Mouse (Mus musculus) liver (tissue): Measurements from ENCODE around the gene Tpgs1.
A peak's percentile ranks its signal among the peaks of the same experiment; 100 is the strongest.
"Not testable (repeated sequence)": the region's sequence is repeated elsewhere in the genome, so short reads cannot be mapped to it uniquely, and the experiment has no call there.

Experiments
- DNase-seq: peaks from one replicate; pipeline ENCODE4 v3.0.0-alpha.2; 2020; ENCODE audit warnings: mixed read lengths

Gene Tpgs1

DNA sequence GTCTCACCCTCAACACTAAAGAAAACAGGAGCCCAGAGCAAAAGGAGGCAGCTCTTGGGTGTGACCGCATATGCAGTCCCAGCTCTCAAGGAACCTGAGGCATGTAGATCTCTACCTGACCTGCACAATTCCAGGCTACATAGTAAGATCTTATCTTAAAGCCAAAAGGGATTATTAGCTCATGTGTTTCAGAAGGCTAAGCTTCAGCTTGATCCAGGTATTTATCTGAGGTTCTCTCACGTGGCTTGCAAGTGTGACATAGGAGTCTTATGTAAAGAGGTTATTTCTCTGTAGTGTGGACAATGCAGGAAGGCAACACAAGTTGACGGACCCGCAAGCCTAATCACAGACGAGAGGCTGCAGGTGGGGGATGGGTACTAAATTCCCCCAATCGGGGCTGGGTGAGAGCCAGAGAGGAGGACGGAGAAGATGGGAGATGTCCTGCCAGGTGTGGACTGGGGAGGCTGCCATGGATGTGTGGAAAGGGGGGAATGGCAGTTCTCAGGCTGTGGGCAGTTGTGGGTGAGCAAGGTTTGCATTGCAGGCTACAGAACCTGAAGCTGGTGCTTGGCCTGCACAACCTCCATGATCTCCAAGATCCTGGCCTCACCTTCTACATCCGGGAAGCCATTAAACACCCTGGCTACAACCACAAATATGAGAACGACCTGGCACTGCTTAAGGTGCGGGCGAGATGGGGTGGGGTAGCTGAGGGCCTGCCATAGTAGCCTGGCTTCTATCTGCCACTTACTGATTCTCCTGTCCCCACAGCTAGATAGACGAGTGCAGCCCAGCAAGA, 24.6 kb downstream of the Tpgs1 start:
- DNase-seq: no peak

DNA sequence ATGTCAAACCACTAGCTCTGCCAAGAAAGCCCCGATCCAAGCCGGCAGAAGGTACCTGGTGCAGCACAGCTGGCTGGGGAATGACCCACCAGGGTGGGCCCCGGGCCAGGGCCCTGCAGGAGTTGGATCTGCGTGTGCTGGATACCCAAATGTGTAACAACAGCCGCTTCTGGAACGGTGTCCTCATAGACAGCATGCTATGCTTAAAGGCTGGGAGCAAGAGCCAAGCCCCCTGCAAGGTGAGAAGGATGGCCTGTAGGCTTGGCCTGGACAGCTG, 25.1 kb downstream of the Tpgs1 start:
- DNase-seq: no peak

DNA sequence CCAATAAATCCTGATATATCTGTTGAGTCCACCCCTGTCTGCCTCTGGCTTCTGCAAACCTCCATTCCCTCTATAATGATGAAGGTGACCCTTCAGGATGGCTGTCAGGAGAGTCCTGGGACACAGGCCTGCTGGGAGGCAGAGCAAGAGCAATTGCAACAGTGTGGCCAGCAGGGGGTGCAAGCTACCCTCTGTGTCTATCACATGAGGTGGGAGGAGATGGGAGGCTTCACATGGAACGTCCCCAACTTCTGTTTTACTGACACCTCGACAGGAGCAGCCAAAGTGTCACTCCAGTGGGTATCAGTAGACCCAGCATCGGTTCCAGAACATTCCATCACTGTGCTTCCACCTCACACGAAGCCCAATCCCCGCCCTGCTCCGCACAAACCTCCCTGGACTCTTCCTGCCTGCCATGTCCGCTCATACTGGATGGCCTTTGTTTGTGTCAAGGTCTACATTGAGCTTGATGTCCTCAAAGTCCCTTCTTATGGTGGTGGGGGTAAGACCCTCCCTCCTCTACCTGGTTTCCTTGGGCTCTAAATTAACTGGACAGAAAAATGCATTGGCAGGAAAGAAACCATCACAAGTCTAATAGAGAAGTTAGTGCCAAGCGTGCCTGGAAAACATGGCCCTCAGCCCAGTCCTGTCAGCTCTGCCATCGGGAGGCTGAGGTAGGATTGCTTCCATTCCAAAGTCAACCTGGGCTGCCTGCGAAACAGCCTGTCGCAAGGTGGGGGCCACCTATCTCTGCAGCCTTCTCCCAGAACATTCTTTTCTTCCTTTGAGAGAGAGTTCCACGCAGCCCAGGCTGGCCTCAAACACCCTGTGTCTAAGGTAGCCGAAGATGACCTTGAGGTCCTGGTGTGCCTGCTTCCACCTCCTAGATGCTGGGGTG, 26.3 kb downstream of the Tpgs1 start:
- DNase-seq: peak; percentile 88

DNA sequence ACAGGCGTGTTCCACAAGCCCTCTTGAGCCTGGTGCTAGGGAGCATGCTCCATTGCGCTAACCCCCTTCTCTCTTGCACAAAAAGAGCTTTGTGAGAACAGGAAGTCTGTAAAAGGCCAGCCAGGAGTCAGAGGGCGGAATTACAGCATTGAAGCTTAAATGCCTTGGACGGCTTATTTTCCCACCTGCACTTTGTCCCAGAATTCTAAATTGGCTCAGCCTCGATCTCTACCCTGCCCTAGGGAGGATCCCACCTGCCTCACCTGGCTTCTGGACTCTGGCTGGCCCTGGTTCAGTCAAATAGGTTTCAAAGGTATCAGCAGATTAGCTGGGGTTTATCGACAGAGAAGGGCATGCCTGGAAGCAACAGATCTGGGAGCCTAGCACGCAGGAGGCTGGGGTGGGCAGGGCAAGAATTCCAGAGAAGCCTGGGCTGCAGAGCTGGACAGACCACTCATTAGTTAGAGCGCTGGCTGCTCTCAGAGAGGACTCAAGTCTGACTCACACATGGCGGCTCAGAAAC, 27.0 kb downstream of the Tpgs1 start:
- DNase-seq: no peak

DNA sequence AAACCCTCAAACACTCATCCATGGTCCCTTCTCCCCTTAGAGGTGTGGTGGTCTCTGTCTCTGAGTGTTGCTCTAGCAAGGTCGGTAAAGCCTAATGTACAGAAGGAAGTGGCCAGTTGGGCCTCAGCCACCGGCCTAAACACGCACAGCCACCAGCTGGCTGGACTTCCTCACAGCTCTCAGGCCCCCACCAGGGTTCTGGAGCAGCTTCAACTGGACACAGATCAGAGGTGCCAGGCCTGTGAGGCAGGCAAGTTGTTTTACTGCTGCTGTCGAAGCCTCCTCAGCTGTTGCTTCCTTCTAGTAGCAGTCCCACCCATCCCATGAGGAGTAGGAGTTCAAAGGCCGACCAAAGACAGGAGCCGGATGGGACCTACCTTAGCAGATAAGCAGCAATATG, 28.7 kb downstream of the Tpgs1 start:
- DNase-seq: no peak

DNA sequence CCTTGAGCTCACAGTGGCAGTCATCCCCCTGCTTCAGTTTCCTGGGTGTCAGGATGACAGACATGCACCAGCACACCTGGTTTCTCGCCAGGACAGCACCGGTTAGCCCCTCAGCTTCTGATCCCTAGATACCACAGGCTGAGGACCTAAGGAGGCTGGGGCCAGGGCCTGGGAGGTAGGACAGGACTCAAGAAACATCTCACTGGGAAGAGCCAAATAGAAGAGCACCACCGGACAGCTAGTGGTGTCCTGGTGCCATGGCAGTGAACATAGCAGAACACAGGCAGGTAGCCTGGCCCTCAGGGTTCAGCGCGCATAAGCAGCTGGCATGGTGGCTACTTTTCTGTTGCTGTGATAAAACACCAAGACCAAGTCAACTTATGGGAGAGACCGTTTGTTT, 29.3 kb downstream of the Tpgs1 start:
- DNase-seq: no peak

DNA sequence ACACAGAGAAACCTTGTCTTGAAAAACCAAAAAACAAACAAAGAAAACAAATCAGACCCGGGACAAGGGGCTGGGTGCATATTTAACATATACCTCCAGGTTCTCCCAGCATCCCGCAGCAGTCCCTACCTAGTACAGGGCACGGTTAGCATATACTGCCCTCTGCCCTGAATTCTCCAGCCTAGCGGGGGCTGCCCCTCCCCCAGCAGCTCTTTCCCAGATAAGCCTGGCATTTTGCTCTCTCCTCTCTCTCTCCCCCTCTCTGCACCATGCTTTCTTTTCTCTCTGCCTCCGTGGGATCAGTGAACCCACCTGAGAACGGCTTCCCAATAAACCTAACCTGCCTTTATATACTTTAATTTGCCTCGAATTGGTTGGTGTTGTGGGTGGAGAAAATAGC, 31.5 kb downstream of the Tpgs1 start:
- DNase-seq: no peak

DNA sequence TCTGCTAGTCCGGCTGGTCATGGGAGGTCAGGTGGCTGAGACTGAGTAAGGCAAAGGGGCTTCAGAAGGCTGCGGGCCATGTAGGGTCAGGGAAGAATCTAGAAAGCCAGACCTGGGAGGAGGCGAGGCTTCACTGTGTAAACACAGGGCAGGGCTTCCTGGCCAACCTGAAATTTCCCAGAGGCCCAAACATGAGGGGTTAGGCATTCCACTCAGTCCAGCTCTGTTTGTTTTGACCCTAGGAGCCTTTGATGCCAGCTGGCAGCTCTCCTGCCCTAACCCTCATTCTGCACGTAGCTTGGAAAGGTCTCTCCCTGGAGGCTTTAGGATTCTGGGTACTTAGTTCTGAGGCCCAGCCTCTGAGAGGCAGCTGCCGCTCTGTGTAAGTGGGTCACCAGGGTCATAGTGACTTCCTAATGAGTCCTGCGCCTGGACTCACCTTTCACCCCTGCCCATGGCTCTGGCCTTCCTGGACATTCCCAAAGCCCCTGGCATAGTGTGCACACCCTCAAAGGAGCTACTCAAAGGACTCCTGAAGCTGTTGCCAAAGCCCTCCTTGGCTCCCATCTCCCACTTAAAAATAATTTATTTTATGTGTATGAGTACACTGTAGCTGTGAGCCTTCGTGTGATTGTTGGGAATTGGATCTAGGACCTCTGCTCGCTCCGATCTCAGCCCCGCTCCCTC, 32.4 kb downstream of the Tpgs1 start:
- DNase-seq: no peak

DNA sequence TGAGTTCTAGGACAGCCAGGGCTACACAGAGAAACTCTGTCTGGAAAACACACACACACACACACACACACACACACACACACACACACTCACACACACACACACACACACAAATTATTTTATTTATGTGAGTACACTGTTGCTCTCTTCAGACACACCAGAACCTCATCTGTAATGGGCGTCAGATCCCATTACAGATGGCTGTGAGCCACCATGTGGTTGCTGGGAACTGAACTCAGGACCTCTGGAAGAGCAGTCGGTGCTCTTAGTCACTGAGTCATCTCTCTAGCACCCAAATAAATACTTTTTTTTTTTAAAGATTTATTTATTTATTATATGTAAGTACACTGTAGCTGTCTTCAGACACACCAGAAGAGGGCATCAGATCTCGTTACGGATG, 33.8 kb downstream of the Tpgs1 start:
- DNase-seq: not testable (repeated sequence)

DNA sequence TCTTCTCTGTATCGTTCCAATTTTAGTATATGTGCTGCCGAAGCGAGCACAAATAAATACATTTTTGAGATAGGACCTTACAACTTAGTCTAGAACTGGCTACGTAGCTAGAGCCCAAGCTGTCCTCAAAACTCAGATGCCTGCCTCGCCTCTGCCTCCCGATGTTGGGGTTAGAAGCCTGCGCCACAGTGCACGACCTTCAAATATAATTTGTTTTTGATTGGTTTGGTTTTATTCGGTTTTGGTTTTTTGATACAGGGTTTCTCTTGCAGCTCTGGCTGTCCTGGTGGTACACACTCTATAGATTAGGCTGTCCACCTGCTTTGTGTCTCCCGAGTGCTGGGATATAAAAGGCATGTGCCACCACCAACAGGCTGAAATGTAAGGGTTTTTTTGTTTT, 34.4 kb downstream of the Tpgs1 start:
- DNase-seq: no peak

- peak; percentile 100 for DNase-seq
Observed at GRCm38 (mm10) chr10:79704065-79704969, 35.1 kb downstream of the Tpgs1 start, which contains the start of gene Bsg. Bsg (plus strand) TSS chr10:79704491.

DNA sequence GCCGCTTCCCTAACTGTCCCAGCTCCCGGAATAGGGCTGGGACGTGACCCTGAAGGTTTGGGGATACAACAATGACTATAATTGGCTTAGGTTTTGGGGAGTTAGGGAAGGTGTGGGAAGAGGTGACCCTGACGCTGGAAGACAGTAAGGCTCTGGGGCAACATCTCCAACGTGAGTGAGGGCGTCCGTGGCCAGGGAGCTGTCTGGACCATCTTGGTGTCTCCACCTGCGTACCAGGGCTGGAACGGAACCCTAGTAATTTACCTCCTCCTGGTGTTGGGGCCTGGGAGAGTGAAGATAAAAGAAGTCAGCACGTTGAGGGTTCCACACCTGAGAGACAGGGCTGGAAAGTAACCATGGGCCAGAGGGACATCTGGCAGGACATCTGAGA, 35.8 kb downstream of the Tpgs1 start:
- peak; percentile 53 for DNase-seq

DNA sequence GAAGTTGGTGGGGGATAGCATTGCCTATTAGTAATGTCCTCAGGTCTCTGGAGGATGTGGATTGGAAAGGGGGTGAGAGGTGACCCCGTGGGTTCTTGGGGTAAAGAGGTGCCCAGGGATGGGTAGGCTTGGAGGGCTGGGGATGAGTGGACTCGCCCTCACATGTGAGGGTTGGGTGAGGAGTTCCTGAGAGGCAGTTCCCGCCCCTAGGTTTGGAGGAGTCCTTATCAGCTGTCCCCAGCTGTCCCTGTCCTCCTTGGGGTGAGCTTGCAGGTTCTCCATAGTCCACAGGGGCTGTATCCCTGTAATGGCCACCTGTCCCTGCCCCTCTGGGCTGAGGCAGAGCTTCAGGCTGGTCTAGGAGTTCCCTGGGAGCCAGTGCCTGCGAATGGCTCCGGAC, 36.8 kb downstream of the Tpgs1 start:
- peak; percentile 91 for DNase-seq

- no peak for DNase-seq
Observed at GRCm38 (mm10) chr10:79706406-79707094, 37.4 kb downstream of the Tpgs1 start.

- DNase-seq: no peak
Observed at GRCm38 (mm10) chr10:79707162-79707561, 38.0 kb downstream of the Tpgs1 start.

DNA sequence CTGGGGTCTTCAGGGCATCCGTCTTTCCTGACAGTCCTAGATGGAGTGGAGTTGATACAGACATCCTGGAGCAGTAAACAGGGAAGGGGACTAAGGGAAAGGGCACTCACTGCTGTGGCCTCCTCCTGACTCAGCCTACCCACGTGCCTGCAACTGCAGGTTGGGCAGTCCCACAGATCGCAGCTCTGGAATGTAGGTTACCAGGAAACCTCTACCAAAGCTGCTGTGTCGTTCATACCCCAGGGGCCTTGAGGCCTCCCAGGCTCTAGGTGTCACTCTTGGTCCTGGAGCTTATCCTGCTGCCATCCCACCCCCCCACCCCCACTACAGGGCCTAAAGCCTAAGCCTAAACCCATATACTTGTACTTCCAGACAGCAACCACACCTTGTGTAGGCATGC, 38.6 kb downstream of the Tpgs1 start:
- DNase-seq: no peak

- no peak for DNase-seq
Observed at GRCm38 (mm10) chr10:79708668-79709067, 39.5 kb downstream of the Tpgs1 start.

- no peak for DNase-seq
Observed at GRCm38 (mm10) chr10:79709307-79709706, 40.1 kb downstream of the Tpgs1 start.

- no peak for DNase-seq
Observed at GRCm38 (mm10) chr10:79712029-79712428, 42.9 kb downstream of the Tpgs1 start.

DNA sequence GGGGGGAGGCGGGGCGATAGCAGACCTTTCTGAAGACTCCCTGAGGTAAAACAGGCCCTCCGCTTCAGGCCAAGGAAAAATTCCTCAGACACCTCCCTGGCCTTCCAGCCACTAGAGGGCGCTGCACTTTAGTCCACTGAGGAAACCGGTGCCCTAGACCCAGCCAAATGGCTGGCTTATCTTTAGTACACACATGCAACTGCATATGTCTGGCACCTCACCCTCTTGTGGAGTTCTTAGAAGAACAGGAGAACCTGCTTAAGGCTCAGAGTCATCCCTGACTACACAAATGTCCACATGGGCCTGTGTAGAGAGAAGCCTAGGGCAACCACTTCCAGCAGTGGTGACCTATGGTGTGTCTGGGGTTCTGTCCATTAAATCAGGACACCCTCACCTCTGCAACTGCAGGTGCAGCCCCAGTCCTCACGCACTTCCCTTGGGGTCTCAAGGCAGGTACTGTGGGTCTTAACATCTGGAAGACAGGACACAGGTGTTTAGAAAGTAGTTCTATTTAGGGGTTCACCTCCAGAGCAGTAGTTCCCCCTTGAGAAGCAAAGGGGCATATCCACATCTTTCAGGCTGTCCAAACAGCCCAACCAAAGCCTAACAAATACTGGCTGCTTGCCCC, 43.4 kb downstream of the Tpgs1 start:
- peak; percentile 95 for DNase-seq

GRCm38 (mm10) chr10:79713163-79713562, 44.0 kb downstream of the Tpgs1 start:
- DNase-seq: no peak
